Comparison of ENCODE assay signal across 11 mouse cellular contexts in the genomic region with DNA sequence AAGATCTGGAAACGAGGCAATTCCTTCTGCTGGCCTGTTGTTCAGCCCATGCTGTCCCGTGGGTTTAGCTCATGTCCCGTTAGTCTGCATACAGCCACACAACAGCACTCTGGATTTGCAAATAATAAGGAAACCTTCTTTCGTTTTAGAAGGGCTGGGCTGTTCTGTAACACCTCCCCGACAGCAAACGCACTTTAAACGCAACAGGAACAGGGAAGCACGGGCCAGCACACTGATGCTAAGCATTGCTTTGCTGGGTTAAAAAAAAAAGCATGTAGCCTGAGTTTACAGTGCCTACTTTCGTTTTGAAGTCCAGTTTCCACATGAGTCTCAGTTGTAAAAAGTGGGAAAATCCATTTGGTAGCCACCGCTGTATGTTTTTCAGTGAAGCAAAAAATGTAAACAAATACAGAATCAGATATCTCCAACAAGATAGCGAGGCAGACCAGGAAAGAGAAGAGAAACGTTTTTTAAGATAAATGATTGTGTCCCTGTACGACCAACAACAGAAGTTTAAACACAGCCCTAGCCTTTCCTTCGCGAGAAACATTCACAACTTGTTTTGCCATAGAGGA. TPM values are rescaled to one million over a fixed set of nuclear protein-coding genes. Genes with fewer than 3 reads are reported as not detected.
A peak's percentile ranks its signal among the peaks of the same experiment; 100 is the strongest.
DNase-seq lines count a peak whose midpoint lies in the region; ATAC-seq lines count a peak whose summit lies in the region.
"Had no signal": no experiment of that assay in that cellular context is flagged by ENCODE, and none has a peak within 500 bp of the region (broad histone marks: within the 10 kb centered on the region; RNA-seq: fewer than 3 reads in every experiment).

No protein-coding gene starts in this region.

- no peak overlapping the region for H3K27ac ChIP-seq in heart, embryonic 15.5 days
- peak overlapping the region; percentile 49; the same call in 1 of the 2 replicates for H3K27ac ChIP-seq in embryonic facial prominence, embryonic 15.5 days (replicated peaks)
- H3K27ac ChIP-seq in liver, embryonic 15.5 days (replicated peaks) = 0 out of 2 replicates have a peak overlapping the region, but pooled peaks have one; percentile 3
- H3K27ac ChIP-seq in kidney, embryonic 15.5 days = no peak overlapping the region

- ATAC-seq in heart, embryonic 15.5 days (replicated peaks; ENCODE audit: insufficient number of reproducible peaks, insufficient read depth, low FRiP score, low read depth) = no peak
- ATAC-seq in embryonic facial prominence, embryonic 15.5 days (ENCODE audit: insufficient number of reproducible peaks, low FRiP score, low TSS enrichment, low read depth) = no peak
- ATAC-seq in liver, embryonic 15.5 days (ENCODE audit: insufficient read depth) = no peak
- no peak for ATAC-seq in kidney, embryonic 15.5 days (replicated peaks; ENCODE audit: low FRiP score)
- no peak for ATAC-seq in activated CD4-positive, CD25-positive, alpha-beta regulatory T cell, adult 4 months
- ATAC-seq: forebrain, embryonic 16.5 days had no signal

- DNase-seq in heart, postnatal 25 days (ENCODE audit: low spot score) = no peak
- peak; percentile 68 for DNase-seq in CD4-positive, CD25-positive, alpha-beta regulatory T cell, adult 2 months (ENCODE audit: low read depth, low spot score)
- DNase-seq in cerebellum, postnatal 25 days = no peak
- DNase-seq: adrenal gland, adult 8-10 months; cerebellum, postnatal 36 days had no signal

- peak overlapping the region; percentile 4; the same call in 1 of the 2 replicates for H3K4me3 ChIP-seq in heart, embryonic 15.5 days
- H3K4me3 ChIP-seq in embryonic facial prominence, embryonic 15.5 days (replicated peaks) = no peak overlapping the region
- peak overlapping the region; percentile 21; the same call in 1 of the 2 replicates for H3K4me3 ChIP-seq in liver, embryonic 15.5 days (replicated peaks)
- no peak overlapping the region for H3K4me3 ChIP-seq in kidney, embryonic 15.5 days (replicated peaks)

- peaks cover 4% of the 10 kb centered on the region; the same call in 1 of the 2 replicates for H3K4me1 ChIP-seq in heart, embryonic 15.5 days (replicated peaks)
- H3K4me1 ChIP-seq in embryonic facial prominence, embryonic 15.5 days = 0 out of 2 replicates have a peak, but pooled peaks cover 6% of the 10 kb centered on the region
- peaks cover 26% of the 10 kb centered on the region for H3K4me1 ChIP-seq in liver, embryonic 15.5 days (replicated peaks)
- no peaks in the 10 kb centered on the region for H3K4me1 ChIP-seq in kidney, embryonic 15.5 days

- H3K4me2 ChIP-seq in heart, embryonic 15.5 days = peak overlapping the region; percentile 30; the same call in 1 of the 2 replicates
- H3K4me2 ChIP-seq in embryonic facial prominence, embryonic 15.5 days (replicated peaks) = no peak overlapping the region
- H3K4me2 ChIP-seq in liver, embryonic 15.5 days = peak overlapping the region; percentile 50
- no peak overlapping the region for H3K4me2 ChIP-seq in kidney, embryonic 15.5 days

- H3K9ac ChIP-seq in heart, embryonic 15.5 days = no peak overlapping the region
- no peak overlapping the region for H3K9ac ChIP-seq in embryonic facial prominence, embryonic 15.5 days
- no peak overlapping the region for H3K9ac ChIP-seq in liver, embryonic 15.5 days
- no peak overlapping the region for H3K9ac ChIP-seq in kidney, embryonic 15.5 days

- no peaks in the 10 kb centered on the region for H3K27me3 ChIP-seq in heart, embryonic 15.5 days
- no peaks in the 10 kb centered on the region for H3K27me3 ChIP-seq in embryonic facial prominence, embryonic 15.5 days
- H3K27me3 ChIP-seq in liver, embryonic 15.5 days = no peaks in the 10 kb centered on the region
- no peaks in the 10 kb centered on the region for H3K27me3 ChIP-seq in kidney, embryonic 15.5 days

- intact Hi-C loops in heart, postnatal 25 days (cut with DNase I) = no loop called here

- 56% methylated on average over 15 of the region's 15 CpGs for WGBS in heart, embryonic 15.5 days
- 64% methylated on average over 15 of the region's 15 CpGs for WGBS in embryonic facial prominence, embryonic 15.5 days
- WGBS in liver, embryonic 15.5 days (ENCODE audit: insufficient replicate concordance) = 27% methylated on average over 15 of the region's 15 CpGs
- 69% methylated on average over 15 of the region's 15 CpGs for WGBS in kidney, embryonic 15.5 days

- H3K9me3 ChIP-seq in heart, embryonic 15.5 days (replicated peaks) = no peaks in the 10 kb centered on the region
- H3K9me3 ChIP-seq in embryonic facial prominence, embryonic 15.5 days (replicated peaks) = no peaks in the 10 kb centered on the region
- no peaks in the 10 kb centered on the region for H3K9me3 ChIP-seq in liver, embryonic 15.5 days (replicated peaks)
- no peaks in the 10 kb centered on the region for H3K9me3 ChIP-seq in kidney, embryonic 15.5 days (replicated peaks)

- H3K36me3 ChIP-seq in heart, embryonic 15.5 days = no peaks in the 10 kb centered on the region
- H3K36me3 ChIP-seq in embryonic facial prominence, embryonic 15.5 days = no peaks in the 10 kb centered on the region
- no peaks in the 10 kb centered on the region for H3K36me3 ChIP-seq in liver, embryonic 15.5 days (replicated peaks)
- H3K36me3 ChIP-seq in kidney, embryonic 15.5 days = no peaks in the 10 kb centered on the region

RNA-seq across cellular contexts. Expression of a gene that starts 56.6 kb away (rescaled TPM):
- polyA plus RNA-seq in heart, embryonic 15.5 days (2015; fragmentation: Nextera tagmentation; extraction: Ambion mirVana) = 5.3 and 14.1 TPM in 2 replicates
- total RNA-seq in heart, postnatal 25 days (2021) = 10 to 100 TPM; 36.3 to 37.6 TPM
- 10.8 and 12.5 TPM in 2 replicates for polyA plus RNA-seq in embryonic facial prominence, embryonic 15.5 days (2015; fragmentation: Nextera tagmentation; extraction: Ambion mirVana)
- polyA plus RNA-seq in liver, embryonic 15.5 days (2015; fragmentation: Nextera tagmentation; extraction: Ambion mirVana) = 19.4 and 19.8 TPM in 2 replicates
- polyA plus RNA-seq in kidney, embryonic 15.5 days (2015; fragmentation: Nextera tagmentation; extraction: Ambion mirVana) = 4.2 and 4.4 TPM in 2 replicates
- polyA plus RNA-seq in activated CD4-positive, CD25-positive, alpha-beta regulatory T cell, adult 4 months (2017; shearing (Covaris generic)) = 100 to 1,000 TPM; 556 to 650 TPM

Comparison
In these comparisons a context has a peak if more than half of its experiments do, and no peak if none do; other contexts are left out.
1. H3K27ac ChIP-seq: peak in embryonic facial prominence, embryonic 15.5 days (single experiment) and liver, embryonic 15.5 days (single experiment); none in heart, embryonic 15.5 days (single experiment) and kidney, embryonic 15.5 days (single experiment).
2. H3K4me2 ChIP-seq: peak in heart, embryonic 15.5 days (single experiment) and liver, embryonic 15.5 days (single experiment); none in embryonic facial prominence, embryonic 15.5 days (single experiment) and kidney, embryonic 15.5 days (single experiment).
3. H3K4me3 ChIP-seq: peak in heart, embryonic 15.5 days (single experiment) and liver, embryonic 15.5 days (single experiment); none in embryonic facial prominence, embryonic 15.5 days (single experiment) and kidney, embryonic 15.5 days (single experiment).
4. RNA of a gene that starts 56.6 kb away (polyA plus RNA-seq): 556 to 650 TPM in activated CD4-positive, CD25-positive, alpha-beta regulatory T cell, adult 4 months; 19.4 to 19.8 TPM in liver, embryonic 15.5 days, 10.8 to 12.5 TPM in embryonic facial prominence, embryonic 15.5 days, 5.3 to 14.1 TPM in heart, embryonic 15.5 days and 4.2 to 4.4 TPM in kidney, embryonic 15.5 days; every median in the first group is over 10 times any median in the second.